ENCODE assay signal across 14 mouse cellular contexts in the genomic region with DNA sequence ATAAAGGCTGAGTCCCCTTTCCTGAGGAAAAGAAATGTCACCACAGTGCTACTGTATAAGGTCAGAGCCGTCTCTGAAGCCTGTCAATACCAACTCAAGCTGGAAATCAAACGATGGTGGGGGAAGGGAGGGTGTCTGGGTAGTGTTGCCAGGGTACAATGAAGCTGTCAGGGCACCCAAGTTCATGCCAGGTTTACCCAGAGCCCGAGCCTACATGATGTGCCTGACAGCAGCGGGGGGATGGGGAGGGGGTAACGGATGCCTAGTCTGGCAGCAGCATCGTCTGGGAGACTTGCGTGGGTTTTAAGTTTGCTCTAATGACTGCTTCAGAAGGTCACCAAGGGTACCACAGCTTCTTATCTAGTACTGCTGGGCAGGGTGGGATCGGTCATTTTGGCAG. TPM values are rescaled to one million over a fixed set of nuclear protein-coding genes. Genes with fewer than 3 reads are reported as not detected.
A peak's percentile ranks its signal among the peaks of the same experiment; 100 is the strongest.
DNase-seq lines count a peak whose midpoint lies in the region; ATAC-seq and TF ChIP-seq lines count a peak whose summit lies in the region.
"Had no signal": no experiment of that assay in that cellular context is flagged by ENCODE, and none has a peak within 500 bp of the region (broad histone marks: within the 10 kb centered on the region; RNA-seq: fewer than 3 reads in every experiment).

No protein-coding gene starts in this region.

- no peak overlapping the region for H3K9ac ChIP-seq in midbrain, embryonic 13.5 days (replicated peaks)
- H3K9ac ChIP-seq in hindbrain, embryonic 14.5 days, result no peak overlapping the region
- H3K9ac ChIP-seq in kidney, embryonic 15.5 days, result no peak overlapping the region
- H3K9ac ChIP-seq: liver, embryonic 14.5 days; stomach, embryonic 15.5 days had no signal

- peak; percentile 25 for ATAC-seq in midbrain, embryonic 13.5 days
- peak; percentile 15; the same call in 1 of the 2 replicates for ATAC-seq in hindbrain, embryonic 14.5 days (ENCODE audit: low FRiP score)
- no peak for ATAC-seq in kidney, embryonic 15.5 days (replicated peaks; ENCODE audit: low FRiP score)
- ATAC-seq: intestine, postnatal 0 days had no signal

- no peaks in the 10 kb centered on the region for H3K9me3 ChIP-seq in midbrain, embryonic 13.5 days
- H3K9me3 ChIP-seq in midbrain, embryonic 10.5 days (replicated peaks), result no peaks in the 10 kb centered on the region
- H3K9me3 ChIP-seq in hindbrain, embryonic 14.5 days (ENCODE audit: control insufficient read depth, low read length), result no peaks in the 10 kb centered on the region
- no peaks in the 10 kb centered on the region for H3K9me3 ChIP-seq in kidney, embryonic 15.5 days (replicated peaks)
- H3K9me3 ChIP-seq: stomach, embryonic 15.5 days had no signal

- TF ChIP-seq CTCF in layer of hippocampus, adult 2 months (conservative IDR thresholded peaks at IDR 0.05), result no peak

- H3K27me3 ChIP-seq in midbrain, embryonic 13.5 days, result no peaks in the 10 kb centered on the region
- no peaks in the 10 kb centered on the region for H3K27me3 ChIP-seq in midbrain, embryonic 10.5 days (ENCODE audit: low read depth, poor library complexity, severe bottlenecking)
- no peaks in the 10 kb centered on the region for H3K27me3 ChIP-seq in hindbrain, embryonic 14.5 days (ENCODE audit: control insufficient read depth, insufficient read depth, low read length)
- no peaks in the 10 kb centered on the region for H3K27me3 ChIP-seq in kidney, embryonic 15.5 days
- H3K27me3 ChIP-seq: stomach, embryonic 15.5 days had no signal

- peaks cover 25% of the 10 kb centered on the region for H3K4me1 ChIP-seq in midbrain, embryonic 13.5 days (replicated peaks)
- peaks cover 10% of the 10 kb centered on the region for H3K4me1 ChIP-seq in midbrain, embryonic 10.5 days
- H3K4me1 ChIP-seq in hindbrain, embryonic 14.5 days (replicated peaks; ENCODE audit: control insufficient read depth, insufficient read depth, low read length), result peaks cover 32% of the 10 kb centered on the region
- peaks cover 52% of the 10 kb centered on the region for H3K4me1 ChIP-seq in kidney, embryonic 15.5 days

- H3K27ac ChIP-seq in midbrain, embryonic 13.5 days, result no peak overlapping the region
- no peak overlapping the region for H3K27ac ChIP-seq in midbrain, embryonic 10.5 days (replicated peaks)
- no peak overlapping the region for H3K27ac ChIP-seq in hindbrain, embryonic 14.5 days
- H3K27ac ChIP-seq in kidney, embryonic 15.5 days, result no peak overlapping the region
- no peak overlapping the region for H3K27ac ChIP-seq in layer of hippocampus, adult 2 months
- H3K27ac ChIP-seq: liver, embryonic 14.5 days; stomach, embryonic 15.5 days had no signal

- peaks cover 26% of the 10 kb centered on the region for H3K36me3 ChIP-seq in midbrain, embryonic 13.5 days
- H3K36me3 ChIP-seq in midbrain, embryonic 10.5 days, result peaks cover 47% of the 10 kb centered on the region
- H3K36me3 ChIP-seq in hindbrain, embryonic 14.5 days (replicated peaks; ENCODE audit: control insufficient read depth, insufficient read depth), result peaks cover 22% of the 10 kb centered on the region
- H3K36me3 ChIP-seq in kidney, embryonic 15.5 days, result peaks cover 41% of the 10 kb centered on the region

- H3K4me2 ChIP-seq in midbrain, embryonic 13.5 days (replicated peaks), result no peak overlapping the region
- H3K4me2 ChIP-seq in hindbrain, embryonic 14.5 days (replicated peaks), result no peak overlapping the region
- no peak overlapping the region for H3K4me2 ChIP-seq in kidney, embryonic 15.5 days
- H3K4me2 ChIP-seq: stomach, embryonic 15.5 days had no signal

- H3K4me3 ChIP-seq in midbrain, embryonic 13.5 days (replicated peaks), result no peak overlapping the region
- H3K4me3 ChIP-seq in midbrain, embryonic 10.5 days, result no peak overlapping the region
- H3K4me3 ChIP-seq in hindbrain, embryonic 14.5 days (replicated peaks; ENCODE audit: low read length), result no peak overlapping the region
- H3K4me3 ChIP-seq in kidney, embryonic 15.5 days (replicated peaks), result no peak overlapping the region
- no peak overlapping the region for H3K4me3 ChIP-seq in layer of hippocampus, adult 2 months
- H3K4me3 ChIP-seq: myocyte; stomach, embryonic 15.5 days had no signal

- DNase-seq in heart, adult 11 months, result peak; percentile 92
- no peak for DNase-seq in heart, adult 8-10 months (ENCODE audit: low spot score)
- no peak for DNase-seq in midbrain, embryonic 10.5 days (ENCODE audit: low spot score)
- DNase-seq in hindbrain, embryonic 14.5 days (ENCODE audit: low spot score), result no peak
- no peak for DNase-seq in layer of hippocampus, adult 2 months (ENCODE audit: low spot score in 2 of 2)
- DNase-seq: cerebellum, postnatal 25 days; kidney, postnatal 36 days; thymus, postnatal 25 days had no signal

- 69% methylated on average over 8 of the region's 8 CpGs for WGBS in midbrain, embryonic 13.5 days
- 84% methylated on average over 8 of the region's 8 CpGs for WGBS in midbrain, embryonic 10.5 days
- 46% methylated on average over 8 of the region's 8 CpGs for WGBS in hindbrain, embryonic 14.5 days
- 79% methylated on average over 8 of the region's 8 CpGs for WGBS in kidney, embryonic 15.5 days

RNA-seq across cellular contexts. Expression of a gene that starts 23.1 kb away (rescaled TPM):
- 10 to 100 TPM; 16.4 to 18.9 (median 18.0) TPM for total RNA-seq in heart, adult 8-10 months (2022)
- 8.0 and 8.6 TPM in 2 replicates for polyA plus RNA-seq in midbrain, embryonic 13.5 days (2015; fragmentation: Nextera tagmentation; extraction: Ambion mirVana)
- polyA plus RNA-seq in midbrain, embryonic 10.5 days (2016; fragmentation: Nextera tagmentation; extraction: Ambion mirVana), result 12.3 and 13.0 TPM in 2 replicates
- 15.8 and 16.2 TPM in 2 replicates for polyA plus RNA-seq in hindbrain, embryonic 14.5 days (2014; fragmentation: Nextera tagmentation; extraction: Ambion mirVana)
- 31.3 and 32.0 TPM in 2 replicates for polyA plus RNA-seq in kidney, embryonic 15.5 days (2015; fragmentation: Nextera tagmentation; extraction: Ambion mirVana)
- 10 to 100 TPM; 20.1 to 20.6 TPM for total RNA-seq in layer of hippocampus, adult 2 months (2021)
